Mouse (Mus musculus) spleen, postnatal 4 days (tissue): ENCODE data around the gene Idua.
A peak's percentile ranks its signal among the peaks of the same experiment; 100 is the strongest.

Experiments
- DNase-seq, 2 experiments: peaks; one replicate each; pipeline ENCODE4 v3.0.0; 2022; ENCODE audit warnings: low spot score in 2 of 2

The Idua gene

DNA sequence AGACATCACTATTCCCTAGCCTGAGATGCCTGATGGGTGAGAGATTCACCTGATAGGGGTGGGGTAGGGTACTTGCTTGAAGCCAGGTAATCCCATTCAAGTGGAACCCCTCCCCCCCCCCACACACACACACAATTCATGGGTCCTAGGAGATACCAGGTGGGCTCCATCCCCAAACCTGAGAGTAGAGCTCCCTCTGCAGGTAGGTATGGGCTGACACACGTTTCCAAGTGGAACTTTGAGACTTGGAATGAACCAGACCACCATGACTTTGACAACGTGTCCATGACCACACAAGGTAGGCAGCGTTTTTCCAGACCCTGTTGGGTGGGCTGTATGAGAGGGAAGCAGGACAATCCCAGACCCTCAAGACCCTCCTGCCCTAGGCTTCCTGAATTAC lies 19.8 kb downstream of the Idua start:
- DNase-seq = no peak

DNA sequence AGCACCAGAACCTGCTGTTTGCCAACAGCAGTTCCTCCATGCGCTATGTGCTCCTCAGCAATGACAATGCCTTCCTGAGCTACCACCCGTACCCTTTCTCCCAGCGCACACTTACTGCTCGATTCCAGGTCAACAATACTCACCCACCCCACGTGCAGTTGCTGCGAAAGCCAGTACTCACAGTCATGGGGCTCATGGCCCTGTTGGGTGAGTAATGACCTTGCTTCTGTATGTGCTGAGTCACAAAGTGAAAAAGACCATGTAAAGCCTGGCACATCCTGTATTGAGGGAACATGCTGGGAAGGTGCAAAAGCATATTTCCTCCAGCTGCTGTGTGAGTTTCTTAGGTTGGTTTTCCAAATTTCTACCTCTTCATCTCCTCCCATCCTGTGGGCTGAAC lies 20.7 kb downstream of the Idua start:
- no peak for DNase-seq

DNA sequence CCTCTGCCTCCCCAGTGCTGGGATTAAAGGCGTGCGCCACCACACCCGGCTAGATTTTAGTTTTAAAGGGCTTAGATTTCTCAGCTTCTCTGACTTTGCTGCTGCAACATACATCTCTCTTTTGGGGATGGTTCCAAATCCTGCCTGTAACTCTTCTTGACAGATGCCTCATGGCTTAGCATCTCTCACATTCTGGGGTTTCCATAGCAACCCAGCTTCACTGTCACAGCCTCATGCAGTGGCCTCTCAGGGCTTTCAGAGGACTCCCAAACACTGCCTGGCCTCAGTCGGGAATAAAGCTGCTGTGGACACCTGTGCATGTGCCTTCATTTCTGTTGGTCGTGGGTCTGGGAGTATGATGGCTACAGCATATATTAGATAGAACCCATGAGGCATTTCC lies 29.0 kb downstream of the Idua start:
- no peak for DNase-seq

DNA sequence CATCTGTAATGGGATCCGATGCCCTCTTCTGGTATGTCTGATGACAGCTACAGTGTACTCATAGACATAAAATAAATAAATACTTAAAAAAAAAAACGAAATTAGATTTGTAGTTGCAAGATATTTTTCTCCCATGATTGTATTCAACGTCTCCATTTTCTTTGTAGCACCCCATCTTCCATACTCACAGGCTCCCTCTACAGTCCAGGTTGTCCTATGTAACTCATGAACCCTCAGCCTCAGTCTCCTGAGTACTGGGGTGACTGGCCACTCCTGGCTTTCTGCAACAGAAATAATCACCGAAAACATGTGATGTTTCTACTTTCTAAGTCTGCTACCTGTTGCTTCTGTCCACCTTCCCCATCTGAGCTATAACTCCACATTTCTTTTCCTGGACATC lies 31.0 kb downstream of the Idua start:
- no peak for DNase-seq

DNA sequence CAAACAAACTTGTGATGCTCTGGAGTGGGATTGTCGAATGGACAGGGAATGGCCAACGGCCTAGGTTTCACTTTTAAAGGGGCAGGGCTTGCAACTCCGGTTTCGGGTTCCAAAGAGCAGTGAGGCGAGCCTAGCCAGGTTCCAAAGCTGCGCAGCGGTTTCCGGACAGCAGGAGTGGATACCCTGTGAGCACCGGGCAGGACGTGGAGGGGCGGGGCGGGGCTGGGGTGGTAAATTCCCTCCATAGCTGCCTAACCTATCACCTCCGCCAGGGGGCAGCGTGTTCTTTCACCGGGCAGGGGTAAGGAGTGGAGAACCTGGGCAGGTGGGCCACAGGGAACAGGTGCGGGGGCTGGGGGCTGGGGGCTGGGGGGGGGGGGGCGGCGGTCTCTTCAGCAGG lies 32.1 kb downstream of the Idua start, which contains the start of gene Fgfrl1:
TSS of gene Fgfrl1 (plus strand) at position 112 of the 400 bp plus-strand sequence.
- peak; percentile 76 to 89 for DNase-seq

DNA sequence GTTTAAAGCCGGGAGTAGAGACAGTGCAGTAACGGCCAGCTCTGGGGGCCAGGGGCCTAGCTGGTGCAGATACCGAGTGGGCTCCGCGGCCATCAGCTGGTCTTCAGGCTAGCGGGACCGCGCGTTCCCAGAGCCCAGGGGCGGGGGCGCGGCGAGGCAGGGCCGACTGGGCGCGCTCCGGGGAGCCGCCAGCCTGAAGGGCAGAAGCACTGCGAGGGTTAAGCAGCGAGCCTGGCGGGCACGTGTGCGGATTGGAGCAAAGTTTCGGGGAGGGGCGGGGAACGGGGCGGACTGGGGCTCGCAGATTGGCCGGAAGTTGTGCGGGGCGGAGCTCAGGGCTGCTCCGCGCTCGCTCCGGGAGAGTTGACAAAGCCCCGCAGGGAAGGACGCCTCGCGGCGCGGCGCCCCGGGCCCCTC lies 33.7 kb downstream of the Idua start:
- peak; percentile 87 to 92 for DNase-seq

DNA sequence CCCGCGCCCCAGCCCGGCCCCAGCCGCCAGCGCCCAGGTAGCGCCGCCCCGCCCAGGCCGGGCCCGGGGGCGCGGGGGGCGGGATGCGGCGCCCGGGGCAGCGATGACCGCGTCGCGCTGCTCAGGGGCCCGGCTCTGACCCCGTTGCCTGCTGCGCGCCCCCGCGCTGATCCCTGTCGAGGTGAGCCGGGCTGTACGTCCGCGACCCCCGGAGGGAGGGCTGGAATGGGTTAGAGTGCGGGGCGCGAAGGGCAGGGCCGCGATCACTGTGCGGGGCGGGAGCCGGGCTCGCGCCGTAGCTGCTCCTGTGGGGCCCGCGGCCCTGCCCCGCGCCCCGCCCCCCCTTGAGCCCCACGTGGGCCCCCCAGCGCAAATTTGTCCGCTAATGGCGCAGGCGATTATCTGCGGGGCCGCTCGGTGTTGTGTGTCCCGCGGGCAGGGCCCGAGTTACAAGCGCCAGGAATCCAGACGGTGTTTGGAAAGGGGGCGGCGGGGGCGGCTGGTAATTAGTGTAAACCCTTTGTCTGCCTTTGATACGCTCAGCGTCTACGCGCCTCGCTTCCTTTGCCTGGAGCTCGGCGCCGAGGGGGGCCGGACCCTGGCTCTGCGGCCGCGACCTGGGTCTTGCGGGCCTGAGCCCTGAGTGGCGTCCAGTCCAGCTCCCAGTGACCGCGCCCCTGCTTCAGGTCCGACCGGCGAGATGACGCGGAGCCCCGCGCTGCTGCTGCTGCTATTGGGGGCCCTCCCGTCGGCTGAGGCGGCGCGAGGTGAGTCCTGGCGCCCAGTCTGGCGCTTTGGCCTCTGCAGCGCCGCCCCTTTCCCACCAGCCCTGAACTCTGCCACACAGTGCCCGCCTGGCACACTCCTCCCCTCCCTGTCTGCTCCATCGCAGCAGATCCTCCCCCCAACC lies 34.5 kb downstream of the Idua start:
- DNase-seq = peak; percentile 44 to 79

DNA sequence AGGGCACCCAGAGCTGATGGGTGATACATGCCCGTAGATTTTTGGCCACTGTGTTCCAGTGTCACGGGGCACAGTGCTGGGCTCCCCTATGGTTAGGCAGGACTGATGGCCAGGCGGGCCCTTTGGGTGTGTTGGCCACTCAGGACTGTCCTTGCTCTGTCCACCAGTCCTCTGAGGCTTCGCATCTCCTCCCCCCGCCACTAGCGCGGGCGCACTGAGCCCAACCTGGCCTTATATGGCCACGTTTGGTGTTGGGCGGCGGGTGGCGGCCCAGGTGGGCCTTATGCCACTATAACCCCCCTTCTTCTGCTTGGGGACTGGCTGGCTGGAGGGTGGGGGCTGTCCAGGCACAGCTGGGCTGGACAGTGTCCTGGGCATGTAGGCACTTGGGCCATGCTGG lies 35.7 kb downstream of the Idua start:
- no peak for DNase-seq

DNA sequence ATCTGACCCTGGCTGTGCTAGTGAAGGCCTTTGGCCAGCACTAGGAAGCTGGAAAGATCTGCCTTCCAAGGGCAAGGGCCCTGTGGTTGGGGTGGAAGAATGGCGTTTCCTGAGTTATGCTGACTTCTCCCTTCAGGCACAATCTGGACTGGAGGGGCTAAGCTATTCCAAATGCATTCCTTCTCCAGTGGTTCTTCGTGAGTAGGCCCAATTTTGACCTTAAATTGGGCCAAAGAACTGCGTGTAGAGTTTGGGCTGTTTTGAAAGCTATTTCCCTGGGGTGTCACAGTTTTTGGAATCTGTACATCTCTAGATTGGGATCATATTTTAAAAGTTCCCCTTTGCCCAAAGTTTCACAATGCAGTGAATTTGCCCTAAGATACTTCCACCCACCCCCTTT lies 36.4 kb downstream of the Idua start:
- DNase-seq = no peak

DNA sequence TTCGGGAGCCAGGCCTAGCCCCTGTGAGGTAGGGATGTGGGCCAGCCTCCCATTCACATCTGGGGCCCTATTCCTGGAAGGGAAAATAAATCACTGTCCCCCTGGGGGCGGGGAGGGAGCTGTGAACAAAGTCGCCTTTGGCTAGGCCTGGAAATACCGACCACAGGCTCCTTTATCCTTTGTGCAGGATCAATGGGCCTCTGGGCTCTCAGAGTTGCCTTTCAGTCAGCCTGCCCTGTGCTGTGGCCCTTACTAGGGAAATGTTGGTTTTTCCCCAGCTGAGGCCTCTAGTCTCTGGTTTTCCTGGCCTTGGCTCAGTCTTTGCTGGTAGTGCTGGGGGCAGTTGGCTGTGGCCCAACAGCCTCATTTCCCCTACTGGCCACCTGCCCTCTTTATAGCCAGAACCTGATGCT lies 37.2 kb downstream of the Idua start:
- DNase-seq = no peak

DNA sequence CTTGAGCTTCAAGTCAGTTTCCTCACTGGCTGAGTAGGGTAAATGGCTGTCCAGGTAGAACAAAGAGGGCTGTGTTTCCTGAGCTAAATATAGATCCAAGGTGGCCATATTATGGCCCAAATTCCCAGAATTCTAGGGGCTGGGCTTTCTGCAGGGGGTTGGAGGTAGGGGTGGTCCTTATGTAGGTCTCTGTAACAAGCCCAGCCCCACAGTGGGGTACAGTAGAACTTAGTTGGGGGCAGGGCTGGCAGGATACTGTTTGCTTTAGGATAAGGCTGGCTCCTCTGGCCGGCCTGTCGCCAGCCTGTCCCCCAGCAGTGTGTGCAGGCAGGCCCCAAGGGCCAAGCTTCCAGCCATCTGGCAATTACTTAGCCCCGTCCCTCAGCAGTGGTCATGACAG lies 40.2 kb downstream of the Idua start:
- no peak for DNase-seq

DNA sequence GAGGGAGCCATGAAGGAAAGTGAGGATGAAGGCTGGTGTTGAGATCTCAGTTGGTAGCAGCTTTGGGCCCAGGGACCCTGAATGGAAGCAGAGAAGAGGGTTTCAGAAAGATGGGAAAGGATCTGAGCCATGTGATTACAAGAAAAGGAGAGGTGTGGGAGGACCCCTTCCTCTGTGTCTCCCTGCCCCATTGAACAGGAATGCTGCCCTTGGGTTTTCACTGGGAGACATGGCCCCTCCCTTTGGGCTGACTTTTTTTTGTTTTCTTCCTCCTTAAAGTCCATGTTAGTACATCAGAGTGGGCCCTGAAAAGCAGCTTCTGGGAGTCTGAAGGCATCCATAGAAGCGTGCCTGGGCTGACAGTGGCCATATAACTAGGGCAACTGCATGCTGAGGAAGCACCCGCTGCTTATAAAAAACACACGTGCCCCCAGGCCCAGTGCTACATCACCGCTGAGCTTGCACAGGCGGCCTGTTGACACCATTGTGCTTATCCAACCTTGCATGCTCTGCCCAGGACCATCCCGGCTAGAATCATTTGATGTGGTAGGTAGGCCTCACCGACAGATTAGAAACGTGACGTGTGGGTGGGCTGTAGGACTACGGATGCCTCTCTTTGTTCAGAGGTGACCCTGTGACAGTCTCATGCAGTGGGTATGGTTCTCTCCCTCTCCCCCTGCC lies 41.4 kb downstream of the Idua start:
- no peak for DNase-seq

DNA sequence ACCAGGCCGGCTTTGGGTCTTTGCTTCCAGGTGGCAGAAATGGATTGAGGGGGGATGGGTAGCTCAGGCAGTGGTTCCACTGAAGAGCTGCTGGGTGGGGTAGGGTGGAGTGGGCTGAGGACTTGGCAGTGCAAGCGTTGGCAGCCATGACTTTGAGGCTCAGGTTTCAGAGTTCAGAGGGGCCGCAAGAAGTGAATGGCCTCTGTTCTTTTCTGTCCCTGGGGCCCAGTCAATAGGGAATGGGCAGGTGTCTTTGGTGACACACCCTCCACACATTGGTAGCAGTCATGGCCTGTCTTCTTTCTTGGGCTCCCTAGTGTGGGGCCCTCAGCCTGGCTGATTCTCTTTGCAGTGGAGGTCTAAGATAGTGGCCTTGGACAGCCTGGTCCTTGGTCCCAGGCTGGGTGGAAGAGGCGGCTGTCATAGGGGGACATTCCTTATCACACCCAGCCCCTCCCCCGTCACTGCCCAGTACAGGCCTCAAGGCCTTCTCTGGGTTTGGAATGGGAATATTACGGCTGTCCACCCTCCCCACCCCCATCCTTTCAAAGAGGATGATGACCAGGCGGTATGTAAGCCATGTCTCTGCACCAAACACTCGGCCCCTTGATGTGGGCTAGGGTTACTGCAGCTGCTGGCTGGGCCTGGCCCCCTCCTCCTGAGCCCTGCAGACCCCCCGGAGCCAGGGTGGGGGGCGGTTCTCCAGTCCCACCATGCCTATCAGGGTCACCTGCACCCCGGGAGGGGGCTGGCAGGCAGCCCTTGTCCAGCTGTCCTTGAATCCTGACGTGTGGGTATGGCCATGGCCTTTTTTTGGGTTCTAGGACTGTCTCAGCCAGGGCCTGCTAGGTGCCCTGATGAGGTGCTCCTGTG lies 43.9 kb downstream of the Idua start:
- DNase-seq = no peak

DNA sequence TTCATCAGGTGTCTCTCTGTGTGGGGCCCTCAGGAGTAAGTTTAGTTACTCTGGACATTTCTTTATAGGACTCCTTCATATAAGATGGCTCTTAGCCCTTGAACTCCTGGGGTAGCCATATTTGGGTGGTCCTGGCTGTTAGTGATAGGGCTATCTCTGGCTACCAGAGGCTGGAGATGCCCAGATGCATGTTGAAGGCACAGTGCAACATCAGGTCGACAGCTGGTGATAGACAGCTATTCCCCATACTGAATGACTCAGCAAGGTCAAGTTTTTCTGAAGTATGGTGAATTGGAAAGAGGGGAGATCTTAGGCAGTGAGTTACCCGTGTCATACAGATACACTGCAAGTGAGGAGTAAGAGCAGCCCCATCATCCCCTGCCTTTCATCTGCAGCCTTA lies 47.6 kb downstream of the Idua start:
- DNase-seq = no peak

DNA sequence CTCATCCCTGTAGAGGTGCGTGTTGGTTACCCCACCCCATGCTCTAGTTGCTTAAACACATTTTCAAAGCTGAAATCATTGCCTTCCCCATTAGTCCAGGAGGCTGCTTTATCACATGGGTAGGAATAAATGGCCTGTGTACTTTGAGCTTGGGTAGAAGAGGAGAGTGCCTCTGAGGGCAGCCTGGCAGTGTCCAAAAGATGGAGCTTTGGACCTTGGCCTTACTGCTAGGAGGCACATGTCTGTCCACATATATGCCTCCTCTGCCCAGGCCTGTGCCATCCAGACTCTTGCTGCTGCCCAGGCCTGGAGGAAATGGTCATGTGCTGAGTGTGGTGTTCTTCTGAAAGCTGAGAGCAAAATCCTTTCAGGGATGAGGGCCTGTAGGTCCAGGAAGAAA lies 48.3 kb downstream of the Idua start:
- no peak for DNase-seq

DNA sequence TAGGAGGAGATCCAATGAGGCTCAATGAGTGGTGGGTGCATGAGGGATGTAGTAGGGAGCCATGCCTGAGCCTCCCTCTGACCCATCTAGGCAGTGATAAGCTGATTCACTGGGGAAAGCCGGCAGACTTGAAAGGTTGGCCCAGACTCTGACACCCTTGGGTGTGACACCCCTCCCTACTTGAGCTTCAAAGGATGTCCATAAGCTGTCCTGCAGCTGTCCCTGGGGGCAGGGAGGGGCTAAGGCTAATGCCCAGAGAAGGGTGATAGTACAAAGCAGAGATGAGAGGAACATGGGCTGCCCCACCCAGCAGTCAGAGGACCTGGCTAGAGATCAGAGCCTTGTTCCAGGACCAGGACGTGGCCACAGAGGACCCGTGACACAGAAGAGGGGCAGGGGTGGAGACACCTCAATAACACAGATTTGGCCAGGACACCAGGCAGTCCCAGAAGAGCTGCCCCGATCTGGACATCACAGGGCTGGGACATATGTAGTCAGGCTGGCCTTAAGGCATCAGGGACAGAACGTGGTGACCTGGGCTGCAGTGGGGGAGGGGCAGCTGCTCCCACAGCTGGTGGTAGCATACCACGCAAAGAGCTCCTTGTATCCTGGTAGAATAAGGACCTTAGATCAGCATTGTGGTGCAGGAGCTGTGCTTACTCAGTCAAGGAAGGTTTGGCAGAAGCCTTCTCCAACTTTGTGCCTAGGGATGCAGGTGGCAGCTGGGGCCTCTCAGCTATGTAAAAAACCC lies 49.0 kb downstream of the Idua start:
- DNase-seq = no peak

DNA sequence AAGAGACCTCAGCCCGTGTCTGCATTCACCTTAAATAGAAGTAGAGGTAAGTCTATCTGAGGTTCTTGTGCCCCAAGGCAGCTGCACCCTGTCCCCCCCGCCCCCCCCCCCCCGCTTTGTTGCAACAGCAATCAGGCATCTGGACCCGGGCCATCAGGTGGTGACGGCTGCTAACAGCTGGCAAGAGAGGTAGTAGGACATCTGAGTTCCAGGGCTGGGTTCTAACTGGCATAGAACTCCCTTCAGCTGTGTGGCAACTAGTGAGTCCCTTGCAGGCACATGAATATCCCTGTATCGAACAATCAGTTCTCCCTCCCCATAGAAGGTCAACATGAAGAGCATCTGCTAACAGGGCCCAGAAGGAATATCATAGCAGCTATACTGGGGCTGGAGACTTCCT lies 51.8 kb downstream of the Idua start:
- no peak for DNase-seq

DNA sequence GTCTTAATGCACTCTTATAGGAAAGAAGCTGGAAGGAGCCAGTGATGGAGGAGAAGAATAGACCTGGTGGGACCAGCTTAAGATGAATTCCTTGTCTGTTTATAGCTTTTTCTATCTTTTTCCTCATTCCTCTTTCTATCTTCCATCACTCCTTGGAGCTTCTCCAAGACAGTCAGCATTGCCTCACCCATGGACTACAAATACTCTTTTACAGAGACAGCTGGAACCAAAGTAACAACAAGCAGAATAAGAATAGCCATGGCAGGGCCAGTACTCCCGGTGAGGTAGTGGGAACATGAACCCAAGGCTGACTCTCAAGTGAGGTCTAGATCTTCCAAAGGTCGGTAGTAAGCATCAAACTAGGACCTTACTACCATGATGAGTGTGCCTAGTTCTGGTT lies 53.0 kb downstream of the Idua start:
- no peak for DNase-seq

DNA sequence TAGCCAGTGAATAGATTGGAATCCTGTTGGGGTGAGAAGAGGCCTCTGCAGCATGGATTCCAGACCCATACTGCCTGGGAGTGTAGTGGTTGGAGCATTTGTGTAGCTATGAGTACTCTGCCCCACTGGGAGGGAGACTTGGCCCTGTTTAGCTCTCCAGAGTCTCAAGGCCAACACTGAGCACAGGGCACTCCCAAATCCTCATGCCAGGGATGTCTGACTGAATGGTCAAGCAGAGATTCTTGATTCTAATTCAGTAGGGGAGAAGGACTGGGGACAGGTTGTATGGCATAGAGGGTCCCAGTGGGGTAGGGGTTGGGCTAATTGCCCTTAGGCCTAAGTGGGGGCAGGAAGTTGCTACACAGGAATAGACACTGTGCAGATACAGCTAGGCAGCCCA lies 53.6 kb downstream of the Idua start:
- DNase-seq = no peak

DNA sequence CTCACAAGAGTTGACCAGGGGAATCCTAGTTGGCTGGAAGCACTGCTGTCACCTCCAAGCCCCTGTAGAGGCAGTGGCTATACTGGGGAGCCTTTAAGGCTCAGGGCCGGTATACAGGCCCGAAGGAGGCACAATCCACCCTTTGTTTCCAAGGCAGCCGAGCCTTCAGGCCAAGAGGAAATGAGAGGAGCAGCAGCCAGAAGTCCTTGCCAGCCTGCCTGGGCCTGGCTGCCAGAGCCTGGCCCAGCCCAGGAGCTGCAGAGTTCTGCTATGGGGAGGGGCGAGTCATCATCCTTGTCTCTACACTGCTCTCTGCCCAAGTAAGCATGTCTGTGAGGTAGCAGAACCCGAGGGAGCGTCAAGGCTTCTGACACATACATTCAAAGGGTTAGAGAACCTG lies 54.0 kb downstream of the Idua start:
- no peak for DNase-seq

DNA sequence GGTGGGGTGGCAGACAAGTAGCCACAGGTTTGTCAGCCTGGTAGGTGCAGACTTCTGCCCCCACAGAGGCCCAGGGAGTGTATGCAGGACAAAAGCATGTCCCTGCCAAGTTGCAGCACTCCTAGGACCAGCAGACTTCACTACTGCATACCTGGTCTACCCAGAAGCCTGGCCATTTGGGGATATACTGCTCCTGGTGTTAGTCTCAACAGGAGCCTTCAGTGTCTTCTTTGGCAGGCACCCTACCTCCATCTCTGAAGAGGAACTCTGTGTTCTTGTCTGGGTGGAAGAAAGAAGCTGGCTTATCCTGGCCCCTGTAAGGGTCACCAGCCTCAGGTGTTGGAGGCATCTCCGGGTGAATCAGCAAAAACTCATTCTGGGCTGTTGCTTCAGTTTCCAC lies 55.8 kb downstream of the Idua start:
- DNase-seq = no peak

DNA sequence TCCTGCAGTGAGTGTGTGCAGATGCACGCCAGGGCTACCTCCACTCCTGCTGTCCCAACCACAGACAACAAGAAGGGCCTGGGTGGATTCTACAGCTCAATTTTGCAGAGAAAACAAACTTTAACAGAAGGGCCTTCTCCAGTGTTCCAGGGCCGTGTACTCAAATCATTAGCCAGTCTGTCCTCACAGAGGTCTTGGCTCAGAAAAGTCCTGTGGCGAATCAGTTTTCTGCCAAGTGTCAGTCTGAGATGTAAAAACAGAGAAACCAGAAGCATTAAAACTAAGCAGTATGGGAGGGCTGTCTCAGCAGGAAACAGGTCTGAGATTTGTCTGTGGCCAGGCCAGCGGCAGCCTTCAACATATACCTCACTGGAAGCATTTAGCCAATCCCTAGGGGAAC lies 57.9 kb downstream of the Idua start:
- DNase-seq = no peak
